Mouse (Mus musculus): ENCODE data around the gene Prdm1.

Prdm1 gene

DNA sequence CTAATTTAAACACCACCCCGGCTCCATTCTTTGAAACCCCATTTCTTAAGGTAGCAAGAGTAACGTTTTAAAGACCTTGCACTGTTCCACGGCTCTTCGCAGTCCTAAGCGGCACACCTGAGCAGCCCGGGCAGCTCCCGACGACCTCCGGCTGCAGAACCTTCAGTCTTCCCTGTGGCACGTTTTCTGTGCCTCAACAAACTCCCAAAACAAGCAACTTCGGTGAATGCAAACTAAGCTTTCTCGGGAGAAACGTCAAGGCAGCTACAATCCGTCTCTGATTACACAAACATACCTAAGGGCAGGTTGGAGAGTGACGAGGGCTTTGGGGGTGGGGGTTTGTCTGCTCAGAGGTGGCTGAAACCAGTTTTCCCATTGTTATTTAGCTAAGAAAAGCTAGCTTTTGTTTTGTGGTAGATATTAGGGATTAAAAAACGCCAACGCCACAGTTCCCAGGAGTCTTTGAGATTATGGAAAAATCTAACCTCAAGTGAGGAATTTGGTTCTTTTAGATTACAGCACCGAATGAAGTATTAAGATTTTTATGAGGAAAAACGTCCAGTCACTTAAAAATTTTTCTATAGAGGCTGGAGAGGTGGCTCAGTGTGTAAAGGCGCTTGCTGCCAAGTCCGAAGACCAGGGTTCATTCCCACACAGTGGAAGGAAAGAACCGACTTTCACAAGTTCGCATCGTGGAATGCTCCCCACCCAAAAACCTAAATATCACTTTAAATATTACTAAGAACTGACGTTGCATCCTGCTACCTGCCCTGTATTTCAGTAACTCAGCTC lies at the start of gene Prdm1:
Gene Prdm1, minus strand, starts transcription at position 211 of the 792 bp plus-strand sequence.
- DNase-seq = no peak

- DNase-seq = no peak
These were observed 37.7 kb upstream of the Prdm1 start for GRCm38 (mm10) chr10:44565971-44566370.

DNA sequence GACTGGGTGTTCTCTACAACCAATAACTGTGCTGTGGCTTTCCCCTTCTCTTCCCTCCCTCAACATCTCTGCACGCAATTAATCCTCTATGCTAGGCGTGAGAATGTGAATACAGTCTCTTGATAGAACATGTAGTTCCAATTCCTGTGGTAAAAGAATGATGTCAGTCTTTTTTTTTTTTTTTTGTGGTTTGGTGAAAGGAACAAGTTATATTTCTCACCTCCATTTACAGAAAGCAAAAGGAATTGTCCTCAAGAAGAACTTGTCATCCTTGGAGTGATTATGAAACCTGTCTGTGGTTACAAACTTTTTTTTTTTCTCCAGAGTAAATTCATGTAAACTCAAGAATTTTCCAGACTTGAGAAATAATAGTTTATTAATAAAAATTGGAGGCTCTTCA lies 36.8 kb upstream of the Prdm1 start:
- no peak for DNase-seq

DNA sequence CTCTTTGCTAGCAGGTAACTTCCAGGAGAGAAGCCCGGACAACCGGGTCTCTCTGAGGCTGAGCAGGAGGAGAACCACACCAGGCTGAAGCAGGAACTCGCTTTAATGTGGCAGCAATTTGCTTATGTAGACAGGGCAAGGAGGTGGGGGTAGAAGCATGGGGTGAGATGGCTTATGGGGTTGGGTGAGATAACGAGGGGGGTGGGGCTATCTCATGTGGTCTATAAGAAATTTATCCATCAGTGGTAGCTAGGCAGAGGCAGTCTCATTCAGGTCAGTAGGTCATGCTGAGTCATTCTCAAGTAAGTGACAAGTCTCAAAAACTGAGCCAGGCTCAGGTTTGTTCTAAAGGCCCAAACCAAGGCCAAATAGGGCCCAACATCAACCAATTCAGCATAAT lies 28.5 kb upstream of the Prdm1 start:
- no peak for DNase-seq

GRCm38 (mm10) chr10:44555317-44555716 lies 27.0 kb upstream of the Prdm1 start:
- DNase-seq = no peak

GRCm38 (mm10) chr10:44553648-44554047 lies 25.3 kb upstream of the Prdm1 start:
- DNase-seq = no peak

- DNase-seq = no peak
These were observed 10.8 kb upstream of the Prdm1 start for GRCm38 (mm10) chr10:44539033-44539578.

DNA sequence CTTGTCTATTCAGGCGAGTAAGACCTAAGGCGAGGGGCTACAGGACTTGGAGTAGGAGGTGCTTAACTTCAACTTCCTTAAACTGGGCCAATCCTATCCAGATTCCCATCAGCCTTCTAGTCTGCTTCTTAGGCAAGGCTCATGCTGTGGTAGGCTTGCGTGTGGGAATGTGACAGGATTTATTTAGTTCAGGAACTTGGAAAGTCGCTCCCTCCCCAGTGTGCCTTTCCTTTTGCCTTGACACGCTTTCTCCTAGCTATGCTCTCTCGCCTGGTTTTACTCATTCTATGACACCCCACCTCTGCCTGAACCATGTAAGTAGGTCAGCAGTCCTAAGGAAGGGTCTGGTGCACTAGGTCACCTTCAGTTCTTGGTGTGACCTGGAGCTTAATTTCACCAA lies 9.8 kb upstream of the Prdm1 start:
- DNase-seq = no peak

DNA sequence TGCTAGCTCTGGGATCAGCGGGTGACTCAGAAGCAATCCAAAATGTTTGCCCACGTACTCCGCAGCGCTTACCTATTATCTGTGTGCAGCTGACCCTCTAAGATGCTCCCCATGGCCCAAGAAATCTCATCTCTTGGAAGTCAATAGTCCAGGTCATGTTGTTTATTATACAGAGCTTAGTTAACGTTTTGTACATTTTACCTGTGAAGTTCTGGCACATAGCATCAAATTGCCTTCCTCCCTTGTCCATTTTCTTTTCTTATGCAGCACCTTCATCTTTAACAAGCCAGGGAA lies 1.7 kb upstream of the Prdm1 start:
- no peak for DNase-seq

DNA sequence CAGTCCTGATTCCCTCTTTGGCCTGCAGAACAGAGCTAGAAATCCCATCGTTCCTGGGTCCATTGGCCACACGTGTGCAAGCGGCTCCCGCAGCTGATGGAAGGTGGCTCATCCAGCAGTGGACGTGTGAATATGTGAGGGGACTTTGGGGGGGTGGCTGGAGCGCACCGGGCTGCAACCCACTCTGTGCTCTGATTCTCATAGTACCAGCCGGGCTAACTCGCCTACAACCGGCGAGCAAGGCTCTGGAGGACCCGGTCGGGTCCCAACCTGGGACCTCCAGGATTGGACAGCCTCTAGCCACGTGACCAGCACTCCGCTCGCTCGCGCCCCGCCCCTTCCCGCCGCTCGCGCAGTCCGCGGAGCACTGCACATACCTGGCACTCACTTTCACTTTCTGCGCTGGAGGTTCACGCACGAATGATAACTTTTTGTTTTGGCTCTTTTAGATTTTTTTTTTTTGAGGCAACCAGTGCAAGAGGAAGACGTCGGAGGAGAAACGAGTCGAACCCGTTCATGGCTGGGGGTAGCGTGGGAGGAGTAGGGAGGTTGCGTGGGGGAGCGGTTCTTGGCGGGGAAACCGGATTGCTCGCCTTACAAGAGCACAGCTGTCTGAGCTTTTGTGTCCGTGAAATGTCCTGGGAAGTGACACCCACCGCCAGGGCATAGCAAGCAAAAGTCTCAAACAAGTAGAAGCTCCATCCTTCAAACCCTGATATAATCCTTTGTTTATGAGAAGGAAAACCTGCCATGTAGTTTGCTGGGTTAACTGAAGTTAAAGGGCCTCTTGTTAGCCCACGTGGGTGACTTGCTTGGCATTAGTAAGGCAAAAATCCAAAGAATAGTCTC lies 1.1 kb upstream of the Prdm1 start:
- peak; percentile 58 for DNase-seq

DNA sequence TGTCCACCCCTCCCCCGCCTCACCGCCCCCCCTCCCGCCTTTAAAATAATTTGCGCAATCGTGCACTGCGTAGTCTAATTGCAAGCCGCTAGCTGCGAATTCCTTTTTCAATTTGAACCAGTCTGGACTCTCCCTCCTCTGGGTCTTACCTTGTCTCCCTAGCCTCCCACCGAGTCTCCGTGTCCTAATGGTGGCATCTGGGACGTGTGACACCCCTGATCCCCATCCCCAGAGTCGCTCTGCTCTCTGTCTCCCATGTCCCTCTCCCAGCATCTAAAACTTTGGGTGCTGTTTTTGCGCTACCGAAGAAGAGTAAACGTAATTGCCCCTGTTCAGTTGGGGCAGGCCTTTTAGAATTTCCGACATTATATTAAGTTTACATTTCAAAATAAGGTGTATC lies 650 bp downstream of the Prdm1 start:
- DNase-seq = no peak

DNA sequence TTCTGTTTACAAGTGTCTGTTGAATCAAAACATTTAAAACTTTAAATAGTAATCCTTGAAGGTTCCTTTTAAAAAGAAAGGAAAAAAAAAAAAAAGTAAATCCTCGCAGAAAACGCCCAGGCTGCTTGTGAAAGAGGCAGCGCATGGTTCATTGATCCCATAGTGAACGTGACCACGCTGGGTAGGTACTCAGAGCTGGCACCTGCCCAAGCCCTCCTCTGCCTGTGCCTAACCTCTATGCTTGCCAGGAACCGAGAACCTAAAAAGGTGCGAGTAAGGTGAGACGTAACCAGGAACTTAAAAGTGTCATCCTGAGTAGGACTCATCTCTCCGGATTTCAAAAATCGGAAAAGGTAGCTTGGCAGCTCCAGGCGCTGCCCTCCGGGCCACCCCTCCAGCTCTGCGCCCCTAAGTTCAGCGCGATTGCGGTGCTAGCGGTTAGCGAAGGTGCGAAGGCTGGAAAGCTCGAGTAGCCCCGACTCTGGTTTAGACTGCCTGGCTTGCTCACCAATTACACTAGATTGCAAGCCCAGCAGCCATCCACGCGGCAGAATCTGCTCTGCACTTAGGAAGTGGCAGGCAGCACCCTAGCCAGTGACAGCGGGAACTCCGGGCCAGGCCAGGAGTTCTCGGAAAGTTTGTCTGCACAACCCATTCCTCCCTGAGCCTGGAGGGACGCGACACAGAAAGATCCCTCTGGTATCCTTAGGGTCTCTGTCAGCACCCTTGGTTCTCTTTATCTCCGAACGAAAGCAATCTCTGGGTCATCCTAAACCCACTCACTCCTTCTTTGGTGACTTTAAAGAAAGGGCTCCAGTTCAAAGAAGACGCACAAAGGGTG lies 1.3 kb downstream of the Prdm1 start:
- no peak for DNase-seq

DNA sequence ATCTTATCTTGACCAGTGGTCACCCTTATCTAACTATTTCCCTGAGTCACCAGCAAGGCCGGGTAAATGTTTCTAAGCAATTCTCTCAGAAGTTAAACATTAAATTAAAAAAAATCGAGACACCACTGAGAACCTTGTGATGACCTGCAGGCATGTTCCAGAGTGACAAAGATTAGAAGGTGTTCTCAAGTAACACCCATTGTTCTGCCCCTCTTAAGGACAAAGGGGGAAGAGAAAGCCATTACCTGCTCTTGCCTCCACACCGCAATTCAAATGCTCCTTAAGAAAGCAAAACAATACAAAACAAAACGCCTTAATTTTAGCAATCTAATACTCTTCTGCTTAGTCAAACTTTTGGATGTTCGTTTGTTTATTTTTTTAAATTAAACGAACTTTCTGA lies 8.1 kb downstream of the Prdm1 start:
- DNase-seq = no peak

GRCm38 (mm10) chr10:44518631-44519030 lies 9.7 kb downstream of the Prdm1 start:
- no peak for DNase-seq

DNA sequence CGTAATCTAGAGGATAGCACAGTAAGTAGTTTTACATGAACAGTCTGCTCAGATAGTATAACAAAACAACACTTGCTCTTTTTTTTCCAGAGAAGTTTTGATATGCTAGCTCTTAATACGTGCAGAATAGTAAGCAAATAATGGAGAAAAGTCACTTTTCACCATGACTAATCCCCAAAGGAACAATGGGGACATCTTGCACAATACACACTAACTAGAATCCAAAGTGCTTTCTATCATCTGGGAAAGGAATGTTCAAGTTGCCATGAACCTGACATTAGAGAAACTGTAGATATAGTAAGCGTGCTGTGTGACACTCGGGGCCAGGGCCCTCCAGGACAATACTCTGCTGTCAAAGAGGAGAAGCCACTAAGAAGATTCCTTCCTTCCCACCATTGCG lies 15.2 kb downstream of the Prdm1 start:
- no peak for DNase-seq

DNA sequence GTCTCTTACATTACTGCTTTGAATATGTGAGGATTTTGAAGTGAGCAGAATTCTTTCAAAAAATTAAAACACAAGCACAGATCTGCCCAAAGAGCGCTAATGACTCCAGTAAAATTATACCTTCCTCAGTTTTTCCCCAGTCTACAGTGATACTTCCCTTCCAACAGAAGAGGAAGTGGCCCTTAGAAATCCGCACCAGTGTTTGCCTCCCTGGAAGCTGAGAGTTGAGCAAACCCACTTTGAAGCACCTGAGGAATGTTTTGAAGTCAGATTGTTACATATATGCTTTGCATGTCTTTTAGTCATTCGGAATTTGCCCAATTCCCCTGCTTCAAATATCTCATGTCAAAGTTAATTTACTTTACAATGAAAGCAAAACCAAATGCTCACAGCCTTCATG lies 17.3 kb downstream of the Prdm1 start:
- DNase-seq = no peak

DNA sequence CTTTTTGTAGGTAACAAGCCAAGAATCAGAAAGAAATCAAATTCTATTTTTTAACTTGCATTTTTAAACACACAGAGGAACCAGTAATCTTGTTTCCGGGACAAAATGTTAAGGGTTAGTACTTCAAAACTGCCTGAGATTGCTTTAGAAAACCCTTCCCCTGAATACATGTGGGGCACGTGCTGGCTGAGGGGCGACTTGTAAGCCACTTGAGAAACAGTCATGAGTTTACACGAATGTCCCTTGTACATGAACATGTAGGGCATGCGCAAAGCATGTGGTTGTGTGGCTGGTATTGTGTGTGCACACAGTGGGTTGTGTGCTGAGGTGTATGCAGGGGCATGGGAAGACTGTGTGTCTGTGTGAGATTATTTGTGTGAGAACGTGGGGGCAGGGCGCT lies 19.7 kb downstream of the Prdm1 start:
- no peak for DNase-seq

- no peak for DNase-seq
These were observed 20.3 kb downstream of the Prdm1 start for GRCm38 (mm10) chr10:44507984-44508383.

DNA sequence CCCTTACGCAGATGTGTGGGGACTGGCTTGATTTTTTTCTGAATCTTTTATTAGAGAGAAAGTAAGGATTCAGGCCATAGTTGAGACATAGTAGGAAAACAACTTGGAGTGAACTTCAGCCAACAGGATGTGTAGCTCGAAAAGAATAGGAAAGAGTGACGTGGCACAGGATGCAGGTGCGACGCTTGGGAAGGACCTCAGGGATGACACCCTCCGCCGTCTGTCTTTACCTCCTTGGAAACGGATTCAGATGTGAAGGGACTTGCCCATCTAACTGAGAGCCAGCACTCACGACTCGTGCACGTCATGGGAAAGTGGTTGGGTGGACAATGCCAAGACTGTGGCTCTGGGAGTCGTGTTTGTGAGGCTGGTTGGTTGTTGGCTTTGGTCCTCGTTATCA lies 25.4 kb downstream of the Prdm1 start:
- no peak for DNase-seq

DNA sequence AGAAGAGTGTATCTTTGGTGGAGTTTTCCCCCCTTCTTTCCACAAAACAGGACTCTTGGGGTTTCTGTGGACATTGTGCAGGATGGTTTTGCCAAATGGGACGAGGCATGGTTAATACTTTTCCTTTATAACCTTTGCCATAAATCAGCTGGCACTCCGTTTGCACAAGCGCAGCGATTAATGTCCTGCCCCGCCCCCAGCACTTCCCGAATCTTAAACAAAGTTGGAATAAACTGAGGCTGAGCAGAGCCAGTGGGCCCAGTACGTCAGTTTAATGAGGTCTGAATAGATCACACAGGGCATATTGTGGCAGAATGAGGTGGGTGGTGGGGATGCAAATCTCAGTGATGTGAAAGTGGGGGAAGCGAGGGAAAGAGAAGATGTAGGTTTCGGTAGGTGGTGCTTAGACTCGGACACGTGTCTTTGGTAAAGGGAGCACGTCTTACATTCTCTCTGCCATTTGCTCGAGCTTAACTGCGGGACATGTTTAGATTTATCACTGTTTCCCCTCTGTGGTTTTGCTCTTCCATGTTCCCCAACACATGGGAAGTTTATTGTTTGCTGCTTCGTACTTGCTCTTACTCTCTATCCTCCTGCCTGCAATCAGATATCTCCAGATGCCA lies 28.3 kb downstream of the Prdm1 start:
- DNase-seq = no peak

DNA sequence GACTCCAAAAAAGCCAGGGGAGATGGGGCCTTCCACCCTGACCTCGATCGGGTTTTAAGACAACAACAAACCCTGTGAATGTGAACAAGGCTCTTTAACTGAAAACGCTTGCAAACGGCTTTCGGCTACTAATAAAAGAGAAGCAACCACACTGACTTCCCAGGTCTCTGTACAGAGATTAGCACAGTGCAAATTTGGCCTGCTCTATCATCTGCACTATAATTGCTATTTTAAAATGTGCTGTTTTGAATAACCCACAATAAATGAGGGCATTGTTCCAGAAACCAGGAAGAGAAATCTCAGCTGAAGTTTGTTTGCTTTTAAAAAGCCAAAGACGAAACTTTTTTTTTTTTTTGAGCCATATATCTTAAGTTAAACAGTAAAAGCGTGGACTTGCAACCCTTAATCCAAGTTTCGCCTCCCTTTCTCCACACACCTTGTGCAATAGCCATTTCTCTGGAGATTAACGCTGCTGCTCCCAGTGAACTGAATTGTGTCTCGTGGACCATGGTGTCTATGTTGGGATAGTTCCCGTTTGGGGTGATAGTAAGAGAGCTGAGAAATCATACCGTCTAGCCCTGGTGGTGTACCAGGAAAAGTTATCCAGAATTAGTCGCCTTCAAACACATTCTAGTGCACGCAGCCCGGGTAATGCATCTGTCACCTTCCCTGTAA lies 34.3 kb downstream of the Prdm1 start:
- no peak for DNase-seq
